Mouse (Mus musculus): ENCODE data around the gene Sae1.

DNA sequence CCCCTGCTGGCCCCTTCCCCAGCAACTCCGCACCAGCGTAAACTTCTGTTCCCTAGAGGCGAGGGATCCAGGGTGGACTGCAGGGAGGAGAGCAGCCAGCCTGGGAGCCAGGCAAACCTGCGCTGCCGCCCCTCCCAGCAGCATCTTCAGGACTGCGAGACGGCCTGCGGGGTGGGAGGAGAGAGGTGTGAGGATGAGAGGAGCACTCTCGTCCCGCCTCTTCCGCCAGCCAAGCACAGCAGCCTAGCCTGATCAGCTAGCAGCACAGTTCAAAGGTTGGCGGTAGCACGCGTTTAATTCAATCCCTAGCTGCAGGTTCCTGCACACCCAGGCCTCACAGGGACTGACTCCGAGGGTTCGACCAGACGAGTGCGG, 113.9 kb downstream of the Sae1 start:
- TF ChIP-seq CTCF (conservative IDR thresholded peaks at IDR 0.05; ENCODE audit: insufficient read depth, insufficient read length, low read depth, low read length) (no peak), POLR2A (IDR thresholded peaks at IDR 0.05; ENCODE audit: low read depth, low read length) (no peak)
